In genomic region chr14:121034973-121035662, GRCm38 (mm10) we compare ENCODE assay signal across 8 mouse cellular contexts. TPM values are rescaled to one million over a fixed set of nuclear protein-coding genes. Genes with fewer than 3 reads are reported as not detected.
DNase-seq lines count a peak whose midpoint lies in the region; ATAC-seq and TF ChIP-seq lines count a peak whose summit lies in the region.

Gene Farp1, plus strand, starts transcription at chr14:121035200.

- DNase-seq in adipocyte (ENCODE audit: low spot score): peak; percentile 54
- peak; percentile 82 for DNase-seq in gastrocnemius, postnatal 25 days
- DNase-seq in left cerebral cortex, postnatal 14 days (ENCODE audit: low spot score in 2 of 2): peak; percentile 52 to 72
- peak; percentile 86 for DNase-seq in right cerebral cortex, postnatal 25 days
- DNase-seq in yolk sac, embryonic 10.5 days (ENCODE audit: low spot score): peak; percentile 88

- no peaks in the 10 kb centered on the region; the same call in 1 of the 2 replicates for H3K4me1 ChIP-seq in cortical plate, adult 2 months (ENCODE audit: control insufficient read depth, insufficient read depth, low read length)

- intact Hi-C loops in left cerebral cortex, postnatal 14 days (cut with DNase I): loop anchor here (5.0 to 10.0 kb wide), 3 partner anchors 72 to 187 kb away; no protein-coding TSS in a partner anchor

- peak within 1 kb of the TSS; percentile 45 for H3K4me3 ChIP-seq in cortical plate, adult 2 months (ENCODE audit: insufficient read depth, low read length)

- TF ChIP-seq POLR2A in cortical plate, adult 2 months (IDR thresholded peaks at IDR 0.05; ENCODE audit: extremely low read depth, insufficient read depth, low read length): peak; percentile 52

- peak; percentile 72 for ATAC-seq in inflammation-experienced regulatory T-cells, adult 6 months
- ATAC-seq in megakaryocyte-erythroid progenitor cell, adult 5-6 weeks (replicated peaks; ENCODE audit: low FRiP score, low TSS enrichment, poor library complexity, severe bottlenecking): peak; percentile 74

- TF ChIP-seq CTCF in cortical plate, adult 2 months (IDR thresholded peaks at IDR 0.05; ENCODE audit: extremely low read depth, insufficient read depth, low read length): peak; percentile 21; the same call in 1 of the 2 replicates

- peak within 1 kb of the TSS; percentile 99 for H3K27ac ChIP-seq in cortical plate, adult 2 months (ENCODE audit: insufficient read depth, low read length)

RNA-seq across cellular contexts. Expression of gene Farp1, which starts in this region (rescaled TPM):
- polyA plus RNA-seq in cortical plate, adult 2 months (2012; rRNA removed): 58.0 and 61.6 TPM in 2 replicates
- total RNA-seq in gastrocnemius, postnatal 25 days (2021): 1 to 10 TPM; 7.2 to 8.3 TPM
- polyA plus RNA-seq in inflammation-experienced regulatory T-cells, adult 6 months (2017; shearing (Covaris generic)): 1 to 10 TPM; 2.0 to 3.1 (median 2.9) TPM
- total RNA-seq in left cerebral cortex, postnatal 14 days (2021): 100 to 1,000 TPM; 127 to 137 TPM
- 0.20 TPM in 1 of 2 replicates, not detected in the other for total RNA-seq in megakaryocyte-erythroid progenitor cell, adult 5-6 weeks (2014; fragmentation: Nextera tagmentation)
- total RNA-seq in megakaryocyte-erythroid progenitor cell, adult 5-6 weeks (2017): not detected in 2 replicates

Comparison
In these comparisons a context has a peak if more than half of its experiments do, and no peak if none do; other contexts are left out.
1. Peak in every context shown above with its lines: DNase-seq, ATAC-seq, H3K4me3 ChIP-seq and H3K27ac ChIP-seq.
2. RNA of gene Farp1 (total RNA-seq): 127 to 137 TPM in left cerebral cortex, postnatal 14 days; 7.2 to 8.3 TPM in gastrocnemius, postnatal 25 days and 0.20 TPM in megakaryocyte-erythroid progenitor cell, adult 5-6 weeks; every median in the first group is over 10 times any median in the second.
3. RNA of gene Farp1 (polyA plus RNA-seq): 58.0 to 61.6 TPM in cortical plate, adult 2 months; 2.0 to 3.1 TPM in inflammation-experienced regulatory T-cells, adult 6 months; every median in the first group is over 10 times any median in the second.
4. Peak in ATAC-seq in megakaryocyte-erythroid progenitor cell, adult 5-6 weeks; RNA of the gene not detected or under 1 TPM.